Mouse (Mus musculus) neural tube, embryonic 11.5 days (tissue): ENCODE results near the gene H2-Q10. TPM values are rescaled to one million over a fixed set of nuclear protein-coding genes. Genes with fewer than 3 reads are reported as not detected.

ENCODE experiments used
- ATAC-seq: fragments of 200-750 bp; cut with Nextera tagmentation; 2 replicates; pipeline ENCODE4 v1.8.0; 2017; ENCODE audit warnings: moderate number of reproducible peaks, mild to moderate bottlenecking, moderate TSS enrichment, moderate library complexity; ENCODE audit not compliant: insufficient read depth, low FRiP score, low TSS enrichment
- DNase-seq: peaks from one replicate; pipeline ENCODE4 v3.0.0-alpha.2; 2015; ENCODE audit warnings: low spot score
- H3K27ac ChIP-seq: fragments of 300-500 bp; sonication (generic); 2 replicates; pipeline ENCODE4 v1.5.1; 2014; ENCODE audit warnings: low read depth, mild to moderate bottlenecking, low read length
- H3K27me3 ChIP-seq: fragments of 300-500 bp; sonication (generic); 2 replicates; pipeline ENCODE4 v1.6.1; 2014; ENCODE audit warnings: mild to moderate bottlenecking, low read length, mixed read lengths; ENCODE audit not compliant: control insufficient read depth, insufficient read depth
- H3K36me3 ChIP-seq: fragments of 300-500 bp; sonication (generic); 2 replicates; pipeline ENCODE4 v1.6.1; 2014; ENCODE audit warnings: mild to moderate bottlenecking, low read length, moderate library complexity, mixed read lengths; ENCODE audit not compliant: control insufficient read depth, insufficient read depth
- H3K4me1 ChIP-seq: fragments of 300-500 bp; sonication (generic); 2 replicates; pipeline ENCODE4 v1.6.1; 2014; ENCODE audit warnings: low read length, mixed read lengths; ENCODE audit not compliant: control insufficient read depth, insufficient read depth
- H3K4me2 ChIP-seq: fragments of 300-500 bp; sonication (generic); 2 replicates; pipeline ENCODE4 v1.6.1; 2014; ENCODE audit warnings: low read depth, mild to moderate bottlenecking, moderate library complexity
- H3K4me3 ChIP-seq: fragments of 300-500 bp; sonication (generic); 2 replicates; pipeline ENCODE4 v1.5.1; 2014; ENCODE audit warnings: low read depth, low read length
- H3K9ac ChIP-seq: fragments of 300-500 bp; sonication (generic); 2 replicates; pipeline ENCODE4 v1.6.1; 2014; ENCODE audit warnings: mild to moderate bottlenecking, low read length
- H3K9me3 ChIP-seq: fragments of 300-500 bp; sonication (generic); 2 replicates; pipeline ENCODE4 v1.6.1; 2016; ENCODE audit warnings: low read length; ENCODE audit not compliant: control insufficient read depth
- WGBS: fragments of 180-500 bp; shearing (Covaris S2); extraction: QIAGEN DNeasy Blood & Tissue Kit; methylation state at CpG from one replicate; pipeline ENCODE4 v1.1.7; 2014; 5-methylcytosine and 5-hydroxymethylcytosine counted together
- polyA plus RNA-seq: library from polyadenylated mRNA; unstranded; fragments of >200 nt; fragmentation: Nextera tagmentation; extraction: Ambion mirVana; gene quantifications from 2 replicates; pipeline ENCODE4 v1.2.1, GENCODE M21; 2014

The H2-Q10 gene
- polyA plus RNA-seq, 1 experiment from 2014 or later, result 0.81 TPM

- no peaks in the 10 kb centered on the region for H3K9me3 ChIP-seq
- 0 out of 2 replicates have a peak within 1 kb of the TSS, but pooled peaks have one; percentile 20 for H3K27ac ChIP-seq
- DNase-seq (peak; percentile 97), ATAC-seq (peak; percentile 92)
- H3K27me3 ChIP-seq, result no peaks in the 10 kb centered on the region
- peak within 1 kb of the TSS; percentile 72 for H3K4me2 ChIP-seq
- H3K36me3 ChIP-seq, result no peaks in the 10 kb centered on the region
- WGBS, result 1% methylated on average over 67 of the region's 67 CpGs
- peaks cover 6% of the 10 kb centered on the region for H3K4me1 ChIP-seq
- peak within 1 kb of the TSS; percentile 56 for H3K4me3 ChIP-seq
- H3K9ac ChIP-seq, result peak within 1 kb of the TSS; percentile 54
Observed at GRCm38 (mm10) chr17:35516652-35517500, 47.0 kb downstream of the H2-Q10 start, which contains the start of the genes Tcf19 and Cchcr1. Tcf19 (minus strand) TSS chr17:35516824. Cchcr1 (plus strand) TSS chr17:35517100.

GRCm38 (mm10) chr17:35517526-35517925, 47.6 kb downstream of the H2-Q10 start:
- H3K9me3 ChIP-seq, result no peaks in the 10 kb centered on the region
- DNase-seq, result no peak
- no peaks in the 10 kb centered on the region for H3K36me3 ChIP-seq
- peak overlapping the region; percentile 56 for H3K4me3 ChIP-seq
- H3K27me3 ChIP-seq, result no peaks in the 10 kb centered on the region
- peaks cover 6% of the 10 kb centered on the region for H3K4me1 ChIP-seq
- 12% methylated on average over 12 of the region's 12 CpGs for WGBS
- peak overlapping the region; percentile 49 for H3K9ac ChIP-seq
- 0 out of 2 replicates have a peak overlapping the region, but pooled peaks have one; percentile 20 for H3K27ac ChIP-seq
- H3K4me2 ChIP-seq, result peak overlapping the region; percentile 72
- ATAC-seq, result no peak

Other genes with a start within 250 kb of the H2-Q10 start
- gene Gm16181, start 249.3 kb upstream of the H2-Q10 start, polyA plus RNA-seq, result 0.50 TPM in 1 of 2 replicates, not detected in the other
- 14.1 and 16.8 TPM in 2 replicates for gene Atp6v1g2, start 236.4 kb upstream of the H2-Q10 start, polyA plus RNA-seq
- gene Nfkbil1, start 234.3 kb upstream of the H2-Q10 start, polyA plus RNA-seq, result 4.7 and 5.0 TPM in 2 replicates
- gene Ddx39b, start 228.3 kb upstream of the H2-Q10 start, polyA plus RNA-seq, result 634 and 672 TPM in 2 replicates
- gene H2-D1, start 207.4 kb upstream of the H2-Q10 start, polyA plus RNA-seq, result 47.9 and 56.5 TPM in 2 replicates
- not detected in 2 replicates for gene H2-Q1, start 149.7 kb upstream of the H2-Q10 start, polyA plus RNA-seq
- 1.3 TPM in 1 of 2 replicates, not detected in the other for gene H2-Q2, start 127.8 kb upstream of the H2-Q10 start, polyA plus RNA-seq
- 1.6 and 2.3 TPM in 2 replicates for gene H2-Q4, start 90.5 kb upstream of the H2-Q10 start, polyA plus RNA-seq
- gene H2-Q6, start 45.2 kb upstream of the H2-Q10 start, polyA plus RNA-seq, result 0.99 and 1.4 TPM in 2 replicates
- gene H2-Q7, start 30.9 kb upstream of the H2-Q10 start, polyA plus RNA-seq, result 11.2 and 12.5 TPM in 2 replicates
- gene Pou5f1, start 35.9 kb downstream of the H2-Q10 start, polyA plus RNA-seq, result not detected in 2 replicates
- gene Tcf19, start 46.7 kb downstream of the H2-Q10 start, polyA plus RNA-seq, result 46.8 and 54.8 TPM in 2 replicates
- gene Cchcr1, start 47.0 kb downstream of the H2-Q10 start, polyA plus RNA-seq, result 9.4 and 10.3 TPM in 2 replicates
- gene Psors1c2, start 63.1 kb downstream of the H2-Q10 start, polyA plus RNA-seq, result 0.85 and 0.89 TPM in 2 replicates
- 0.13 TPM in 1 of 2 replicates, not detected in the other for gene Cdsn, start 82.0 kb downstream of the H2-Q10 start, polyA plus RNA-seq
- not detected in 2 replicates for gene 2300002M23Rik, start 97.4 kb downstream of the H2-Q10 start, polyA plus RNA-seq
- gene Sfta2, start 131.5 kb downstream of the H2-Q10 start, polyA plus RNA-seq, result not detected in 2 replicates
- gene Gm9573, start 156.5 kb downstream of the H2-Q10 start, polyA plus RNA-seq, result not detected in 2 replicates
- gene Mucl3, start 173.6 kb downstream of the H2-Q10 start, polyA plus RNA-seq, result 0.09 TPM in 1 of 2 replicates, not detected in the other
- 13.1 and 15.0 TPM in 2 replicates for gene Vars2, start 197.5 kb downstream of the H2-Q10 start, polyA plus RNA-seq
- 42.9 and 46.1 TPM in 2 replicates for gene Gtf2h4, start 203.7 kb downstream of the H2-Q10 start, polyA plus RNA-seq
- 95.8 and 98.1 TPM in 2 replicates for gene Ddr1, start 234.5 kb downstream of the H2-Q10 start, polyA plus RNA-seq